Mouse (Mus musculus) hindbrain, embryonic 12.5 days (tissue): Measurements from ENCODE around the gene Cox8c. TPM values are rescaled to one million over a fixed set of nuclear protein-coding genes. Genes with fewer than 3 reads are reported as not detected.

Experiments
- ATAC-seq: fragments of 200-750 bp; cut with Nextera tagmentation; 2 replicates; pipeline ENCODE4 v1.8.0; 2017; ENCODE audit warnings: moderate TSS enrichment; ENCODE audit not compliant: low FRiP score
- H3K27ac ChIP-seq: fragments of 300-500 bp; sonication (generic); 2 replicates; pipeline ENCODE4 v1.5.1; 2016; ENCODE audit warnings: mild to moderate bottlenecking
- H3K27me3 ChIP-seq: fragments of 300-500 bp; sonication (generic); 2 replicates; pipeline ENCODE4 v1.6.1; 2016; ENCODE audit warnings: mild to moderate bottlenecking
- H3K36me3 ChIP-seq: fragments of 300-500 bp; sonication (generic); 2 replicates; pipeline ENCODE4 v1.6.1; 2016; ENCODE audit warnings: mild to moderate bottlenecking
- H3K4me1 ChIP-seq: fragments of 300-500 bp; sonication (generic); 2 replicates; pipeline ENCODE4 v1.6.1; 2016
- H3K4me2 ChIP-seq: fragments of 300-500 bp; sonication (generic); replicated peaks from 2 replicates; pipeline ENCODE4 v1.6.1; 2016; ENCODE audit warnings: mild to moderate bottlenecking
- H3K4me3 ChIP-seq: fragments of 300-500 bp; sonication (generic); 2 replicates; pipeline ENCODE4 v1.5.1; 2016; ENCODE audit warnings: mild to moderate bottlenecking
- H3K9ac ChIP-seq: fragments of 300-500 bp; sonication (generic); 2 replicates; pipeline ENCODE4 v1.6.1; 2016; ENCODE audit warnings: mild to moderate bottlenecking, moderate library complexity
- H3K9me3 ChIP-seq: fragments of 300-500 bp; sonication (generic); replicated peaks from 2 replicates; pipeline ENCODE4 v1.6.1; 2016; ENCODE audit warnings: mild to moderate bottlenecking
- WGBS: fragments of 180-500 bp; shearing (Covaris S2); methylation state at CpG from one replicate; pipeline ENCODE4 v1.1.7; 2016; 5-methylcytosine and 5-hydroxymethylcytosine counted together
- polyA plus RNA-seq: library from polyadenylated mRNA; unstranded; fragments of >200 nt; fragmentation: Nextera tagmentation; extraction: Ambion mirVana; gene quantifications from 2 replicates; pipeline ENCODE4 v1.2.1, GENCODE M21; 2016

Gene Cox8c
- not detected in 2 replicates for polyA plus RNA-seq

DNA sequence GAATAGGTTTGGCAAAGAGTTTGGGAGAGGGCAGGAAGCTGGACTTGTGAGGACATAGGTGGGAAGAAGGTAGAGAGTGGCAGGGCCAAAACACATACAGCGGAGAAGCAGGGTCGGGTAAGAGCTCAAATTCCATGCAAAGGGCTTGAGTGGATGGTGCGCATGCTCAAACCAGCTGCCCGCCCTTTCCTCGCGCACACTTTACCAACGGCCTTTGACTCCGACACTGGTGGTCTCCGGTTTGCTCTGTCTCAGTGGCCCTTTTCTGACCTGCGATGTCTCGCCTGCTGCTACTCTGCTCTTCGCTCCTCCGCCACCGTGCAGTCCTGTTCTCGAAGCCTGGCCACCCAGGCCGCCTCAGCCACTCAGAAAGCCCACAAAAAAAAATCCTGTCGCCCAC, at the start of gene Cox8c:
Cox8c (plus strand) TSS at position 226 of the 400 bp plus-strand sequence.
- H3K4me1 ChIP-seq = no peaks in the 10 kb centered on the region
- H3K27ac ChIP-seq = no peak within 1 kb of the TSS
- H3K4me2 ChIP-seq = no peak within 1 kb of the TSS
- H3K4me3 ChIP-seq = no peak within 1 kb of the TSS
- H3K27me3 ChIP-seq = no peaks in the 10 kb centered on the region
- H3K9ac ChIP-seq = no peak within 1 kb of the TSS
- ATAC-seq = no peak
- WGBS = 93% methylated on average over 17 of the region's 17 CpGs
- H3K36me3 ChIP-seq = no peaks in the 10 kb centered on the region
- no peaks in the 10 kb centered on the region for H3K9me3 ChIP-seq

DNA sequence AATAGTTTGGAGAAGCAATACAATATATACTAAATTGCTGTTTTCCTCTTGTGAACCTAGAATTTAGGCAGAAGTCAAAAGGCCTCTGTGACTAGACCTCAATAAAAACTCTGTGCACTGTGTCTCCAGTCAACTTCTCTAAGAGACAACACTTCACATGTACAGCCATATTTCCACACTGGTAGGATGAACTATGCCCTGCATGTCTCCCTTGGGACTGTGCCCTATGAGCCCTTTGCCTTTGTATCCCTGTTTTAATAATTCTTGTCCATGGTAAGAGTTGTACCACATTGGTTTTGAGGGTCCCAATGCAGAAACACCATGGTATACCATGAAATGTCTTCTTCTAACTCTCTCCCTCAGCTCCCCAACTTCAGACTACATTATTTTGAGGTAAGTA, 38.3 kb upstream of the Cox8c start:
- H3K4me1 ChIP-seq = 0 out of 2 replicates have a peak, but pooled peaks cover 5% of the 10 kb centered on the region
- no peak overlapping the region for H3K9ac ChIP-seq
- no peak for ATAC-seq
- H3K27ac ChIP-seq = no peak overlapping the region
- H3K4me2 ChIP-seq = no peak overlapping the region
- no peaks in the 10 kb centered on the region for H3K36me3 ChIP-seq
- no peaks in the 10 kb centered on the region for H3K27me3 ChIP-seq
- no peak overlapping the region for H3K4me3 ChIP-seq
- no peaks in the 10 kb centered on the region for H3K9me3 ChIP-seq

DNA sequence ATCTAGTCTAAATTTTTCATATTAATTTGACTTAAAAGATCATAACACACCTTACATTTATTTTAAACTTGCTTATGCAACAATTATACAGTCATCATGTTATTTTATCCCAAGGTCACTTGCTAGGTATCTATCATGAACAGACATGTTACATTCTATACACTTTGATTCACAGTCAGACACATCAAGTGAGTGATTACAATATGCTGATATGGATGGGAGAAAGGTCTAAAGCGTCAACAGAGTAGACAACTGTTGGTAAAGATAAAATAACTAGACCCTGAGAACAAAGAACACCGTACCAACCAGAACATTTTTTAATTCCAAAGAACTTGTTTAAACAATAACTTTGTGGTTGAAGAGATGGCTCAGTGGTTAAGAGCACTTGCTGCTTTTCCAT, 29.3 kb upstream of the Cox8c start:
- Histone ChIP-seq H3K4me2 (no peak overlapping the region), H3K27me3 (no peaks in the 10 kb centered on the region), H3K27ac (no peak overlapping the region), H3K4me1 (no peaks in the 10 kb centered on the region), H3K4me3 (no peak overlapping the region), H3K9ac (no peak overlapping the region), H3K36me3 (no peaks in the 10 kb centered on the region; the same call in 1 of the 2 replicates), H3K9me3 (no peaks in the 10 kb centered on the region)
- 96% methylated on average over 2 of the region's 2 CpGs for WGBS
- no peak for ATAC-seq

DNA sequence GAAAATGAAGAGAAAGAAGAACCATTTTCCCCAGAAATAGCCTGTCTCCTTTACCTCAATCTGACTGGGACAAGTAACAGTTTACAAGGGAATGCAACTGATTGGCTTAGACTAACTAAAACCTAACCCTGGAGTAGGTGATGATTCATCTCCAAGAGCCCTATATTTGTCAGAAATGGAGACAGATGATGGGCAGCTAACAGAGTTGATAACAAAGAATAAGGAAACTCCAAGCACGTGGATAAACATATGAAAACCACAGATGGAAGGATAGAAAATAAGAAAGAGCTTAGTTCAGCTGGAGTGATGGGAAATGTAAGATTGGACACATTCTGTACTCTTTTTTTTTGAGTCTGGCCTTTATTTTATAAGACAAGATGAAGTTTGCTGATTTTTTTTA, 28.6 kb upstream of the Cox8c start:
- Histone ChIP-seq H3K4me1 (no peaks in the 10 kb centered on the region), H3K27me3 (no peaks in the 10 kb centered on the region), H3K9ac (no peak overlapping the region), H3K4me2 (no peak overlapping the region), H3K4me3 (no peak overlapping the region), H3K9me3 (no peaks in the 10 kb centered on the region), H3K36me3 (no peaks in the 10 kb centered on the region; the same call in 1 of the 2 replicates), H3K27ac (no peak overlapping the region)
- ATAC-seq = no peak
- 92% methylated on average over 1 of the region's 1 CpGs for WGBS

DNA sequence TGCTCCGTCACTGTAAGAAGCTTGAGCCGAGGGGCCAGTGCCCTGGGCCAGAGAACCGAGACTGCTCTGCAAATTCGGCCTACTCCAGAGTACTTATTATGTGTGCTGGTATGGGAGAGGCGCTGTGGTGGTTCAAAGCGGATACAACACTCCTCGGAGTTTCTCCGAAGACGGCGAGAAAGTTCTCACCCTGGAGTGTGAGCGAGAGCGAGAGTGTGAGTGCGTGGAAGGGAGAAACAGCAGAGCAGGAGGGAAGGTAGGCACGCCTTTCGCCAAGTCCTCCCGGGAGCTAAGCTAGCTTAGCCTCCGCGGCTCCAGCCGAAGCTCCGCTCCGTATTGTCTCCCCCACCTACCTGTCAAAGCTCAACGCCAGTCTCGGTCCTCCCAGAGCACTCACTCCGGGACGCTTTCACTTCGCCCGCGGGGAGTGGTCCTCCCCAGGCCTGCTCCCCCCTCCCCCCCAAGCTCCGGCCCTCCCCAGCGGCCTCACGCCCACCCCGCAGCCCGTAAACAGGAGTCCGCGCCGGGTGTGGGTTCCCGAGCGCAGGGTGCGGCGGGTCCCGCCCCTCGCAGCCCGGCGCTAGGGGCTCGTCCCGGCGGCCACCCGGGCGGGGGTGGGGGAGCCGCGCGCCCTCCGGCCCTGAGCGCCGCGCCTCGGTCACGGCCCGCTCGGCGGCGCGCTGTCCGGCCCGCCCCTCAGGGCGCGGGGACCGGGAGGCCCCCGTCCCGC, 21.6 kb upstream of the Cox8c start:
- Histone ChIP-seq H3K4me2 (peak overlapping the region; percentile 68), H3K4me3 (peak overlapping the region; percentile 92), H3K9me3 (no peaks in the 10 kb centered on the region), H3K27ac (peak overlapping the region; percentile 97), H3K9ac (peak overlapping the region; percentile 97), H3K27me3 (no peaks in the 10 kb centered on the region), H3K4me1 (peaks cover 12% of the 10 kb centered on the region), H3K36me3 (no peaks in the 10 kb centered on the region)
- WGBS = under 1% methylated on average over 69 of the region's 70 CpGs
- ATAC-seq = peak; percentile 87

DNA sequence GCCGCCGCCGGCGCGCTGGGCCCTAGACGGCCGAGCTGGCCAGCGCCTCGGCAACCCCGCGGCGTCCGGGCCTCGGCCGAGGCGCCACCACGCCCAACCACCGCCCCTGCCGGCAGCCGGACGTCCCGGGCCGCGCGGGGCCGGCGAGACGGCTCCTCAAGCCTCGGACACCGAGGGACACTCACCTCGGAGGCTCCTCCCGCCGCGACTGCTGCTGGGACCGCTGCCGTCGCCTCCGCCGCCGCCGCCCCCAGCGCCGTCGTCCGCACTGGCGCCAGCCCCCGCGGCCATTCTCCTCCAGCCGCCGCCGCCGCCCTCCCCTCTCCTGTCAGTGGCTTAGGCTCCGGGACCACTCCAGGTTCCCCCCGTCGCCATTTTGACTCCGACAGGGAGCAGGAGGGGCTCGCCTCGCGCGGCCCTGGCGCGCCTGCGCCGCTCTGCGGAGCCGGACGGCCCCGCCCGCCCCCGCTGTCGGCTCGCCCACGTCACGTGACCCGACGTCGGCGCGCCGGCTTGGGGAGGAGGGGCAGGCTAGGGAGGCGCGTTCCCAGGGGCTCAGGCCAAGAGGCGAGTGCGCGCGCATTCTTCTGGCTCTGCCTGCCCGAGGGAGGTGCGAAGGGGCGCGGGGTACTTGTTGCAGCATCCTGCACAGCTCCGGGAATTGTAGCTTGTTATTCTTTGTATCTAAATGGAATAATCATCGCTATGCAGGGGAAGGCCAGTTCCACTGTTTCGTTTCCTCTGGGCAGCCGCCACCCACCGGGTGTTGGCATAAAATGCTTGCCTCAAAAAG, 20.9 kb upstream of the Cox8c start, which contains the start of gene Btbd7:
Btbd7 (minus strand) TSS at position 441 of the 793 bp plus-strand sequence.
- peak within 1 kb of the TSS; percentile 97 for H3K9ac ChIP-seq
- under 1% methylated on average over 70 of the region's 95 CpGs for WGBS

DNA sequence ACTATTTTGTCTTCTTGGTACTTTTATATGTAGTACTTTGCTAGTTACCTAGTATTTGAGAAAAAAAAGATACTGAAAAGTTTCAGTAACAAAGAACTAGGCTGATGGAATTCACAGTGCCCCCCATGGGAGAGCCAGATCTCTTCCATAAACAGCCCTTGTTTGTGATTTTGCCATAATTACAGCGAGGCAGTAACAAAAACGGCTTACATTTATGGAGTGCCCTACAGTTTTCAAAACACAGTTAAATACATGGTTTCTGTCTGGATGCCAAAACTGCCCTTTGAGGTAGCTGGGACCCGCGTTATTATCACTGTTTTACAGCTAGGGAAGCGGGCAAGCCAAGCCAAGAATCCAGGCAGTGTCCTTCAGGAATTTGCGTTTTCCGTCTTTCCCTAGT, 20.2 kb upstream of the Cox8c start:
- ATAC-seq = no peak
- H3K4me3 ChIP-seq = peak overlapping the region; percentile 92
- no peaks in the 10 kb centered on the region for H3K9me3 ChIP-seq
- H3K36me3 ChIP-seq = no peaks in the 10 kb centered on the region
- peak overlapping the region; percentile 97 for H3K27ac ChIP-seq
- H3K4me2 ChIP-seq = peak overlapping the region; percentile 68
- WGBS = 40% methylated on average over 7 of the region's 7 CpGs
- H3K27me3 ChIP-seq = no peaks in the 10 kb centered on the region
- H3K4me1 ChIP-seq = peaks cover 12% of the 10 kb centered on the region
- H3K9ac ChIP-seq = peak overlapping the region; percentile 24; the same call in 1 of the 2 replicates

More for the DNA sequence above, 20.9 kb upstream of the Cox8c start, which contains the start of gene Btbd7:
- Histone ChIP-seq H3K36me3 (no peaks in the 10 kb centered on the region), H3K4me3 (peak within 1 kb of the TSS; percentile 92), H3K9me3 (no peaks in the 10 kb centered on the region), H3K4me2 (peak within 1 kb of the TSS; percentile 68), H3K27me3 (no peaks in the 10 kb centered on the region), H3K27ac (peak within 1 kb of the TSS; percentile 97), H3K4me1 (peaks cover 12% of the 10 kb centered on the region)
- ATAC-seq = peak; percentile 97

DNA sequence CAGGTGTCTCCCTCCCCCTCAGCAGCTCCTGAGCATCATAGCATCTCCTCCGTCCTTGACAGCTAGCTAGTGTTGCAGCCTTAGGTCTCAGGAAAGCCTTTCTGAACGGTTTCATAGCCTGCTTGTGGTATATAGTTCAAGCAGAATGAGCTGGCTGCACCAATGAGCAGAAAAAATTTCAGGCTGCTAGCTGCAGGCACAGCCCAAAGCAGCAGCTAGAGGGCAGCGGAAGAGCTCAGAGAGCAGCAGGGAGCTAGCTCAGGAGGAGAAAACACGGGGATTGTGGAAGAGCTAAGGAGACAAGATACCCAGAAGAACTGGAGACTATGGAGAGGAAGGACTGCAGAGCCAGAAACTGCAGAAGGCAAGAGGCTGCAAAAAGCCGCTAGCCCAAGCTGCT, 13.4 kb upstream of the Cox8c start:
- Histone ChIP-seq H3K9me3 (no peaks in the 10 kb centered on the region), H3K36me3 (no peaks in the 10 kb centered on the region), H3K4me3 (no peak overlapping the region), H3K27me3 (no peaks in the 10 kb centered on the region), H3K4me2 (no peak overlapping the region), H3K4me1 (peaks cover 5% of the 10 kb centered on the region; the same call in 1 of the 2 replicates), H3K9ac (no peak overlapping the region), H3K27ac (no peak overlapping the region)
- 0 out of 2 replicates have a peak, but pooled peaks have one; percentile 16 for ATAC-seq
- 18% methylated on average over 5 of the region's 5 CpGs for WGBS

DNA sequence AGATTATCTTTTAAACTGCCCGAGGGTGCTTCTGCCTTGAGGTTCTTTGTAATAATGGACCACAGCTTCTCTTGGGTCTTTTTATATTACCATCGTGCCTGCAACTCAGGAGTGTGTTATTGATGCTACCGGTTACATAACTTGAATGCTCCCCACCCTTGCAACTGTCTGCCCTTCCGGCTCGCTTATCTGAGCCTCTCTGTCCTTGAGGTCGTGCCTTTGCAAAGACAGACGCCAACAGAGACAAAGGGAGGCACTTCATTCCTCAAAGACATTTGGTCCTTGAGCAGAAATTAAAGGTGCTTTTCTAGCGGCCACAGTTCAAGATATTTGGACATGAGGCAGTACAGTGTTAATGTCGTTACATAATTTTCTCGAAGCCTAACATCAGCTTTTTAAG, 11.8 kb upstream of the Cox8c start:
- 59% methylated on average over 10 of the region's 10 CpGs for WGBS
- no peak overlapping the region for H3K4me2 ChIP-seq
- no peak overlapping the region for H3K9ac ChIP-seq
- H3K36me3 ChIP-seq = no peaks in the 10 kb centered on the region
- peaks cover 5% of the 10 kb centered on the region; the same call in 1 of the 2 replicates for H3K4me1 ChIP-seq
- H3K27ac ChIP-seq = no peak overlapping the region
- H3K9me3 ChIP-seq = no peaks in the 10 kb centered on the region
- no peaks in the 10 kb centered on the region for H3K27me3 ChIP-seq
- H3K4me3 ChIP-seq = no peak overlapping the region
- ATAC-seq = no peak

DNA sequence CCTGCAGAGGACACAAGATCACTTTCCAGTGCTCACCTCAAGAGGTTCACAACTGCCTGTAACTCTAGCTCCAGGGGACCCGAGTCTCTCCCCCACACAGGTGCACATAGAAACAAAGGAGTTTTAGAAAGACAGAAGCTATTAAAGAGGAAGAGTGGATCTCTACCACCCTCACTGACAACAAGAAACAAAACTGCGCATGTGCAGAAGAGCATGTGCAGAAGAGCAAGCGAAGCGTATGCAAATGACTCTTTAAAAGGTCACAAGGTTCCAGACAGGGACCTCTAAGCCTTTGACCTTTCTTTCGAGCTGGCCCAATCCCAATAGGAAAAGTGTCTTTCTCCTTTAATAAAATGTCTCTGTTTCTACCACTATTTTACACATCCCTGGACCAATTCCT, 10.5 kb upstream of the Cox8c start:
- no peak overlapping the region for H3K4me2 ChIP-seq
- H3K4me3 ChIP-seq = no peak overlapping the region
- ATAC-seq = no peak
- no peak overlapping the region for H3K27ac ChIP-seq
- WGBS = 41% methylated on average over 5 of the region's 5 CpGs
- no peaks in the 10 kb centered on the region for H3K36me3 ChIP-seq
- peaks cover 5% of the 10 kb centered on the region; the same call in 1 of the 2 replicates for H3K4me1 ChIP-seq
- no peaks in the 10 kb centered on the region for H3K9me3 ChIP-seq
- no peak overlapping the region for H3K9ac ChIP-seq
- H3K27me3 ChIP-seq = no peaks in the 10 kb centered on the region

DNA sequence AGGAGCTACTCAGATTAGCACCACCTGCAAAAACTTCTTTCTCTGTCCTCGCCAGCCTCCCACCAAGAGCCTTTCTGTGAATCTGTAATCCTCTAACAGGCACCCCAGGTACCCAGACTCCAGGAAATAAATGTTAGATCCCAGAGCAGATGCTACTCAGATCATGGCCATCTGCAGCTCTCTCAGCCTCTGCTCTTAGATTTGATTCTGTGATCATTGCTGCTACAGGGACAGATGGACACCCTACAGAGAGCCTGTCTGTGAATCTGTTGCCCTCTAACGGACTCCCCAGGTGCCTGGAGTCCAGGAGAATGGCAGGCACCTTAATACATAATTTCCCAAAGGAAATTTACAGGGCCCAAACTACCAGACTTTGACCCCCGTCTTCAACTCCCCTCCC, 9.1 kb downstream of the Cox8c start:
- no peaks in the 10 kb centered on the region for H3K36me3 ChIP-seq
- 40% methylated on average over 3 of the region's 3 CpGs for WGBS
- ATAC-seq = no peak
- no peaks in the 10 kb centered on the region for H3K9me3 ChIP-seq
- no peaks in the 10 kb centered on the region for H3K27me3 ChIP-seq
- H3K27ac ChIP-seq = no peak overlapping the region
- no peaks in the 10 kb centered on the region for H3K4me1 ChIP-seq
- no peak overlapping the region for H3K4me3 ChIP-seq
- no peak overlapping the region for H3K4me2 ChIP-seq
- no peak overlapping the region for H3K9ac ChIP-seq

DNA sequence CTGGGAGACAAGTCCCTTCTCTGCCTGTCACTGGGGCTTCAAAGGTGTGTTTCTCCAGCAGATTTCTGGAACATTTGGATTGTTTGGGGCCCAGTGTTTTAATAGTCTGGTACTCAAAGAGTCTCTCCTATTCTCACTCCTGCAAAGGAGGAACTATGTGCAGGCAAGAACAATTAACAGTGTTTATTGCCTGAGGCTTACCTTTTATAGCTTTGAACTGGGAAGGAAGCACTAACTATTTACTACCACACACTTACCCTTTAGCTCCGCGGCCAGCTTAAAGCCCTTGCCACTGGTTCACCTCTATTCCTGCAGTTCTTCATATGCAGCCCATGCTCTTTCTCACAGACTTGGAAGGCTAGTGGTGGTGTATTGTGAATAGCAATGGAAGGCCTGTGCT, 17.0 kb downstream of the Cox8c start:
- 95% methylated on average over 2 of the region's 2 CpGs for WGBS
- Histone ChIP-seq H3K27ac (no peak overlapping the region), H3K27me3 (no peaks in the 10 kb centered on the region), H3K4me1 (no peaks in the 10 kb centered on the region), H3K36me3 (no peaks in the 10 kb centered on the region), H3K4me2 (no peak overlapping the region), H3K9ac (no peak overlapping the region), H3K4me3 (no peak overlapping the region), H3K9me3 (no peaks in the 10 kb centered on the region)
- ATAC-seq = no peak
